Mouse (Mus musculus): ENCODE data around the gene Krtap1-3.

DNA sequence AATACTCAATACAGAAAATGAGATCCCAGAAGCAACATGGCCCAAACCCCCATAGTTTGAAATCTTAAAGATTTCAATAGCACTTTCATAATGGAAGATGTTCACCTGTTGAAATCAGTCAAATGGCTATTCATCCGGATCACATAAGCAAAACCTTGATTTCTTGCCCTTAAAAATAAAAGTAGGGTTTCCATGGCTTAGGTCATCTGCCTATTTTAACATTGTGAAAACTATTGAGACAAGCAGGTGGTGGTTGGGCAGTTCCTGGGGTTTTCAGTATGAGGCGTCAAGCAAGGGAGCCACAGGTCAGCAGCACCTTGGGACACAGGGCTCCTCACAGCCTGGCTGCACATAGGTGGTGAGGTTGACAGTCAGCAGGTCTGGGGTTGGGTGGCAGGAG is 34.9 kb downstream of the Krtap1-3 start:
- TF ChIP-seq CTCF (conservative IDR thresholded peaks at IDR 0.05; ENCODE audit: insufficient read depth, insufficient read length, low read depth, low read length) (no peak), POLR2A (IDR thresholded peaks at IDR 0.05; ENCODE audit: low read depth, low read length) (no peak)
